Mouse (Mus musculus) neural tube, embryonic 11.5 days (tissue): ENCODE data around the gene Taok3. TPM values are rescaled to one million over a fixed set of nuclear protein-coding genes. Genes with fewer than 3 reads are reported as not detected.

Source experiments
- ATAC-seq: fragments of 200-750 bp; cut with Nextera tagmentation; 2 replicates; pipeline ENCODE4 v1.8.0; 2017; ENCODE audit warnings: moderate number of reproducible peaks, mild to moderate bottlenecking, moderate TSS enrichment, moderate library complexity; ENCODE audit not compliant: insufficient read depth, low FRiP score, low TSS enrichment
- DNase-seq: peaks from one replicate; pipeline ENCODE4 v3.0.0-alpha.2; 2015; ENCODE audit warnings: low spot score
- H3K27ac ChIP-seq: fragments of 300-500 bp; sonication (generic); 2 replicates; pipeline ENCODE4 v1.5.1; 2014; ENCODE audit warnings: low read depth, mild to moderate bottlenecking, low read length
- H3K27me3 ChIP-seq: fragments of 300-500 bp; sonication (generic); 2 replicates; pipeline ENCODE4 v1.6.1; 2014; ENCODE audit warnings: mild to moderate bottlenecking, low read length, mixed read lengths; ENCODE audit not compliant: control insufficient read depth, insufficient read depth
- H3K36me3 ChIP-seq: fragments of 300-500 bp; sonication (generic); 2 replicates; pipeline ENCODE4 v1.6.1; 2014; ENCODE audit warnings: mild to moderate bottlenecking, low read length, moderate library complexity, mixed read lengths; ENCODE audit not compliant: control insufficient read depth, insufficient read depth
- H3K4me1 ChIP-seq: fragments of 300-500 bp; sonication (generic); 2 replicates; pipeline ENCODE4 v1.6.1; 2014; ENCODE audit warnings: low read length, mixed read lengths; ENCODE audit not compliant: control insufficient read depth, insufficient read depth
- H3K4me2 ChIP-seq: fragments of 300-500 bp; sonication (generic); 2 replicates; pipeline ENCODE4 v1.6.1; 2014; ENCODE audit warnings: low read depth, mild to moderate bottlenecking, moderate library complexity
- H3K4me3 ChIP-seq: fragments of 300-500 bp; sonication (generic); 2 replicates; pipeline ENCODE4 v1.5.1; 2014; ENCODE audit warnings: low read depth, low read length
- H3K9ac ChIP-seq: fragments of 300-500 bp; sonication (generic); 2 replicates; pipeline ENCODE4 v1.6.1; 2014; ENCODE audit warnings: mild to moderate bottlenecking, low read length
- H3K9me3 ChIP-seq: fragments of 300-500 bp; sonication (generic); 2 replicates; pipeline ENCODE4 v1.6.1; 2016; ENCODE audit warnings: low read length; ENCODE audit not compliant: control insufficient read depth
- WGBS: fragments of 180-500 bp; shearing (Covaris S2); extraction: QIAGEN DNeasy Blood & Tissue Kit; methylation state at CpG from one replicate; pipeline ENCODE4 v1.1.7; 2014; 5-methylcytosine and 5-hydroxymethylcytosine counted together
- polyA plus RNA-seq: library from polyadenylated mRNA; unstranded; fragments of >200 nt; fragmentation: Nextera tagmentation; extraction: Ambion mirVana; gene quantifications from 2 replicates; pipeline ENCODE4 v1.2.1, GENCODE M21; 2014

Gene Taok3
- polyA plus RNA-seq, 1 experiment from 2014 or later = 20.3 TPM

GRCm38 (mm10) chr5:117158335-117159018 lies 38.5 kb downstream of the Taok3 start:
- Histone ChIP-seq H3K27me3 (no peaks in the 10 kb centered on the region), H3K4me2 (no peak overlapping the region), H3K9me3 (no peaks in the 10 kb centered on the region), H3K4me3 (no peak overlapping the region), H3K36me3 (no peaks in the 10 kb centered on the region), H3K9ac (no peak overlapping the region), H3K27ac (no peak overlapping the region), H3K4me1 (no peaks in the 10 kb centered on the region)
- DNase-seq (no peak), ATAC-seq (no peak)
- 76% methylated on average over 7 of the region's 7 CpGs for WGBS

GRCm38 (mm10) chr5:117159326-117159725 lies 39.4 kb downstream of the Taok3 start:
- H3K4me2 ChIP-seq = no peak overlapping the region
- H3K9me3 ChIP-seq = no peaks in the 10 kb centered on the region
- ATAC-seq = no peak
- no peak overlapping the region for H3K9ac ChIP-seq
- no peaks in the 10 kb centered on the region for H3K4me1 ChIP-seq
- DNase-seq = no peak
- no peaks in the 10 kb centered on the region for H3K27me3 ChIP-seq
- H3K4me3 ChIP-seq = no peak overlapping the region
- WGBS = 65% methylated on average over 8 of the region's 8 CpGs
- no peak overlapping the region for H3K27ac ChIP-seq
- H3K36me3 ChIP-seq = no peaks in the 10 kb centered on the region

GRCm38 (mm10) chr5:117159805-117160291 lies 39.9 kb downstream of the Taok3 start:
- no peak for ATAC-seq
- no peak overlapping the region for H3K4me3 ChIP-seq
- no peaks in the 10 kb centered on the region for H3K36me3 ChIP-seq
- H3K4me1 ChIP-seq = no peaks in the 10 kb centered on the region
- H3K4me2 ChIP-seq = no peak overlapping the region
- no peaks in the 10 kb centered on the region for H3K27me3 ChIP-seq
- H3K27ac ChIP-seq = no peak overlapping the region
- H3K9me3 ChIP-seq = no peaks in the 10 kb centered on the region
- WGBS = 50% methylated on average over 6 of the region's 6 CpGs
- no peak overlapping the region for H3K9ac ChIP-seq
- no peak for DNase-seq

GRCm38 (mm10) chr5:117160499-117160898 lies 40.6 kb downstream of the Taok3 start:
- Histone ChIP-seq H3K4me3 (no peak overlapping the region), H3K4me2 (no peak overlapping the region), H3K36me3 (no peaks in the 10 kb centered on the region), H3K4me1 (no peaks in the 10 kb centered on the region), H3K9ac (no peak overlapping the region), H3K27ac (no peak overlapping the region), H3K27me3 (no peaks in the 10 kb centered on the region), H3K9me3 (no peaks in the 10 kb centered on the region)
- ATAC-seq = no peak
- WGBS = 43% methylated on average over 10 of the region's 10 CpGs
- peak; percentile 21 for DNase-seq

GRCm38 (mm10) chr5:117163790-117164189 lies 43.9 kb downstream of the Taok3 start:
- ATAC-seq = no peak
- Histone ChIP-seq H3K9me3 (no peaks in the 10 kb centered on the region), H3K36me3 (no peaks in the 10 kb centered on the region), H3K27ac (no peak overlapping the region), H3K4me3 (no peak overlapping the region), H3K27me3 (no peaks in the 10 kb centered on the region), H3K4me2 (no peak overlapping the region), H3K9ac (no peak overlapping the region), H3K4me1 (no peaks in the 10 kb centered on the region)
- no peak for DNase-seq
- WGBS = 95% methylated on average over 13 of the region's 13 CpGs

- no peak overlapping the region for H3K4me2 ChIP-seq
- H3K4me3 ChIP-seq = no peak overlapping the region
- ATAC-seq (no peak), DNase-seq (no peak)
- no peaks in the 10 kb centered on the region for H3K27me3 ChIP-seq
- no peaks in the 10 kb centered on the region for H3K4me1 ChIP-seq
- H3K9ac ChIP-seq = no peak overlapping the region
- H3K9me3 ChIP-seq = no peaks in the 10 kb centered on the region
- H3K27ac ChIP-seq = no peak overlapping the region
- WGBS = 86% methylated on average over 5 of the region's 5 CpGs
- no peaks in the 10 kb centered on the region for H3K36me3 ChIP-seq
Observed at GRCm38 (mm10) chr5:117164516-117164915, 44.6 kb downstream of the Taok3 start.

GRCm38 (mm10) chr5:117164923-117165322 lies 45.0 kb downstream of the Taok3 start:
- WGBS = 94% methylated on average over 2 of the region's 2 CpGs
- Histone ChIP-seq H3K4me3 (no peak overlapping the region), H3K4me2 (no peak overlapping the region), H3K27me3 (no peaks in the 10 kb centered on the region), H3K36me3 (no peaks in the 10 kb centered on the region), H3K9ac (no peak overlapping the region), H3K27ac (no peak overlapping the region), H3K4me1 (no peaks in the 10 kb centered on the region), H3K9me3 (no peaks in the 10 kb centered on the region)
- ATAC-seq (no peak), DNase-seq (no peak)

- WGBS = 87% methylated on average over 2 of the region's 2 CpGs
- no peak for DNase-seq
- Histone ChIP-seq H3K4me3 (no peak overlapping the region), H3K9me3 (no peaks in the 10 kb centered on the region), H3K9ac (no peak overlapping the region), H3K27ac (no peak overlapping the region), H3K4me2 (no peak overlapping the region), H3K27me3 (no peaks in the 10 kb centered on the region), H3K36me3 (no peaks in the 10 kb centered on the region), H3K4me1 (no peaks in the 10 kb centered on the region)
- ATAC-seq = no peak
Observed at GRCm38 (mm10) chr5:117165946-117166345, 46.0 kb downstream of the Taok3 start.

- no peak overlapping the region for H3K27ac ChIP-seq
- H3K9ac ChIP-seq = no peak overlapping the region
- H3K4me1 ChIP-seq = no peaks in the 10 kb centered on the region
- DNase-seq (no peak), ATAC-seq (no peak)
- H3K27me3 ChIP-seq = no peaks in the 10 kb centered on the region
- H3K9me3 ChIP-seq = no peaks in the 10 kb centered on the region
- H3K36me3 ChIP-seq = no peaks in the 10 kb centered on the region
- 86% methylated on average over 11 of the region's 11 CpGs for WGBS
- no peak overlapping the region for H3K4me3 ChIP-seq
- no peak overlapping the region for H3K4me2 ChIP-seq
Observed at GRCm38 (mm10) chr5:117166811-117167365, 47.0 kb downstream of the Taok3 start.
